Mouse (Mus musculus): Measurements from ENCODE around the gene Plk5. TPM values are rescaled to one million over a fixed set of nuclear protein-coding genes. Genes with fewer than 3 reads are reported as not detected.

The Plk5 gene
- total RNA-seq, 1 experiment from 2014 or later, result 0.44 TPM

Small RNAs within 50 kb of the gene (microRNA-seq; reads per million reads assigned to microRNA genes)
- 0 reads per million in 2 experiments for gene Gm22721

Other genes starting within 250 kb of the Plk5 start
- 138 and 147 TPM in 2 replicates for gene Stk11, start 240.7 kb upstream of the Plk5 start, total RNA-seq (2021)
- 920 and 980 TPM in 2 replicates for gene Atp5d, start 217.8 kb upstream of the Plk5 start, total RNA-seq (2021)
- gene Cbarp, start 215.6 kb upstream of the Plk5 start, total RNA-seq (2021), result 69.9 and 137 TPM in 2 replicates
- gene Midn, start 208.2 kb upstream of the Plk5 start, total RNA-seq (2021), result 114 and 140 TPM in 2 replicates
- 67.6 and 106 TPM in 2 replicates for gene Cirbp, start 190.5 kb upstream of the Plk5 start, total RNA-seq (2021)
- 8.6 and 9.5 TPM in 2 replicates for gene 1600002K03Rik, start 183.5 kb upstream of the Plk5 start, total RNA-seq (2021)
- gene Efna2, start 177.0 kb upstream of the Plk5 start, total RNA-seq (2021), result 3.1 and 3.9 TPM in 2 replicates
- 23.8 and 29.9 TPM in 2 replicates for gene Mum1, start 130.0 kb upstream of the Plk5 start, total RNA-seq (2021)
- 426 and 463 TPM in 2 replicates for gene Ndufs7, start 107.3 kb upstream of the Plk5 start, total RNA-seq (2021)
- gene Gamt, start 95.4 kb upstream of the Plk5 start, total RNA-seq (2021), result 138 and 192 TPM in 2 replicates
- 92.9 and 115 TPM in 2 replicates for gene Dazap1, start 95.0 kb upstream of the Plk5 start, total RNA-seq (2021)
- 1,072 and 1,285 TPM in 2 replicates for gene Rps15, start 64.0 kb upstream of the Plk5 start, total RNA-seq (2021)
- gene Apc2, start 60.5 kb upstream of the Plk5 start, total RNA-seq (2021), result 1.5 and 4.4 TPM in 2 replicates
- 26.9 and 27.9 TPM in 2 replicates for gene 2310011J03Rik, start 35.9 kb upstream of the Plk5 start, total RNA-seq (2021)
- 3.9 and 4.7 TPM in 2 replicates for gene Pcsk4, start 27.0 kb upstream of the Plk5 start, total RNA-seq (2021)
- gene Reep6, start 26.5 kb upstream of the Plk5 start, total RNA-seq (2021), result 16.0 and 45.2 TPM in 2 replicates
- 8.4 and 10.9 TPM in 2 replicates for gene Adamtsl5, start 8.0 kb upstream of the Plk5 start, total RNA-seq (2021)
- gene Mex3d, start 31.2 kb downstream of the Plk5 start, total RNA-seq (2021), result 21.8 and 22.8 TPM in 2 replicates
- gene Mbd3, start 43.1 kb downstream of the Plk5 start, total RNA-seq (2021), result 106 and 116 TPM in 2 replicates
- gene Uqcr11, start 50.4 kb downstream of the Plk5 start, total RNA-seq (2021), result 1,202 and 1,279 TPM in 2 replicates
- 54.4 and 61.8 TPM in 2 replicates for gene Tcf3, start 77.2 kb downstream of the Plk5 start, total RNA-seq (2021)
- gene Onecut3, start 138.4 kb downstream of the Plk5 start, total RNA-seq (2021), result not detected in 2 replicates
- gene Atp8b3, start 182.7 kb downstream of the Plk5 start, total RNA-seq (2021), result 0.19 TPM in 2 replicates
- gene Rexo1, start 205.1 kb downstream of the Plk5 start, total RNA-seq (2021), result 40.9 and 46.4 TPM in 2 replicates
- gene Klf16, start 220.9 kb downstream of the Plk5 start, total RNA-seq (2021), result 10.1 and 11.6 TPM in 2 replicates
- 97.7 and 98.7 TPM in 2 replicates for gene Abhd17a, start 233.9 kb downstream of the Plk5 start, total RNA-seq (2021)
- 44.2 and 50.5 TPM in 2 replicates for gene Scamp4, start 246.4 kb downstream of the Plk5 start, total RNA-seq (2021)
- 3.1 and 4.9 TPM in 2 replicates for gene Adat3, start 246.4 kb downstream of the Plk5 start, total RNA-seq (2021)
- 1.6 and 2.5 TPM in 2 replicates for gene Gm49322, start 249.6 kb downstream of the Plk5 start, total RNA-seq (2021)